Mouse (Mus musculus) E14TG2a.4 (cell line): ENCODE results near the gene Rras2.

Experiments
- CTCF ChIP-seq: conservative IDR thresholded peaks from 2 replicates; pipeline ENCODE4 v1.5.1; 2014; ENCODE audit warnings: low read length
- POU5F1 ChIP-seq: IDR thresholded peaks from 2 replicates; pipeline ENCODE4 v1.6.1; 2014; ENCODE audit warnings: low read length, borderline replicate concordance

DNA sequence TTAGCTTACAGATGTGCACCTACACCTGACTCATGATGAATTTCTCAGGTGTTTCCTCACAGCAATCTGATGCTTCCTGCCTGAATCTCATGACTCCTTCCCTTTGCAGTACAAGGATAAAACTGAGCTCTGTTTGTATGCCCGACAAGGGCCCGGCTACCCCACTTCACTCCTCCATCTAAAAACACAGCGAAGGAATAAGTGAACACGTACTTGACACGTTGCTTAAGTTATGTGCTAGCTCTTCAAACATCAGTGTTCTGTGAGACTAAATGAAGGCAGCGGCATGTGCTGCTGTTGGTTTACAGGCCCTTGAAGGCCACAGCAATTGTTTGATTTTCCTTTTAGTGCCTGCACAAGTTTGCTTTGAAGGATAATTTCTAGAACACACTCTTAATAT is 53.6 kb downstream of the Rras2 start:
- TF ChIP-seq CTCF (no peak), POU5F1 (no peak)
